Mouse (Mus musculus) lung, adult 18-20 months (tissue): Measurements from ENCODE around the gene Asic2.

ENCODE experiments used
- DNase-seq, 2 experiments: peaks; one replicate each; pipeline ENCODE4 v3.0.0; 2022; ENCODE audit warnings: mixed read lengths in 2 of 2

Gene Asic2

GRCm38 (mm10) chr11:81954398-81954797 lies 13.9 kb downstream of the Asic2 start:
- peak in 1 of 2 experiments; percentile 2 for DNase-seq

DNA sequence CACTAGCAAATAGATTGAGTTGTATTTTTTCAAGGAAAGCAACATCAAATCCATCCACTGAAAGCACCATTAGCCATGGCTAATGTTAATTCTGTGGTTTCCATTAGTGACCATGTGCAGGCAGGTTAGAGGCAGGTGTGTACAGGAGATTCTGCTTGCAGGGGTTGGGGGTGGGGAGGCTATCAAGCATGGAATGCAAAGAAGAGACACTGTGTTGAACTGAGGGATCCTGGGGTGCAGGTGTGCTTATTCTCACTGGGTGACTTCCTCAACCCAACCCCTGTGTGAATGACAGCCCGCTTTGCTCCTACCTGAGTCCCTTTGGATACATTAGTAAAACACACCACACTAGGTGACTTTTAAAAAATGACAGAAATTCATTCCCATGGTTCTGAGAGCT lies 20.2 kb downstream of the Asic2 start:
- no peak for DNase-seq

DNA sequence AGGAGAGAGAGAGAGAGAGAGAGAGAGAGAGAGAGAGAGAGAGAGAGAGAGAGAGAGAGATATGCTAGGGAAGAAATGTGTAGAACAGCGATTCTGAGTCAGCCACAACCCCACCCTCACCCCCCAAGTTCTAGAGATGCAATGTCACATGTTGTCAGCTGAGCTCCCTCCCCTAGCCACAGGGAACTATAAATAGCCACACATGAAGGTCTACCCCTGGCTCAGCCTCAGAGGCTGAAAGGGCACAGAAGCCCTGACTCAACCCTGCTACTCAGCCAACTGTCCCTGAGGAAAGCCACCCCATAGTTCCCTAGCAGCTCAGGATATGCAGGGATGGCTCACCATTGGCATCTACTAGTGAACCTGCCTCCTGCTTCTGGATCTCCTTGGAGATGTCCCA lies 26.1 kb downstream of the Asic2 start:
- no peak for DNase-seq

DNA sequence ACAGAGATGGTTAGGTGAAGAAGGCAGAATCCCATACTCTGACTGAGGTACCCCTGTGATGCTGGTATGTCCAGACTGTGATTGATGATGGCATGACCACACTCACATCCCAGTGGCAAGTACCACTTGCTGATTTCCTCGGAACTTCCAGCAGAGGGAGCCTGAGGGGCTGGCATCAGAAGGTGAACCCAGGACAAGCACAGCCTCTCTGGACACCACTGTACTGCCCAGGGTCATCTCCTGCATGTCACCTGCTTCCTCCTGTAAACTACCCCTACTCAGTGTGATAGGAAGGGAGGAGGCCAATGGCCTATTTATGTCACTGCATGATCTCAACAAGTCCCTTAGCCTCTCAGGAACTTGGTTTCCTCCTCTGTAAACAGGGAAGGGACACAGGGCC lies 27.3 kb downstream of the Asic2 start:
- peak in 1 of 2 experiments; percentile 7 for DNase-seq

- no peak for DNase-seq
Measured at GRCm38 (mm10) chr11:81937516-81937915, 30.7 kb downstream of the Asic2 start.

GRCm38 (mm10) chr11:81926393-81926792 lies 41.9 kb downstream of the Asic2 start:
- DNase-seq, result no peak

- no peak for DNase-seq
Measured at GRCm38 (mm10) chr11:81923626-81924025, 44.6 kb downstream of the Asic2 start.

DNA sequence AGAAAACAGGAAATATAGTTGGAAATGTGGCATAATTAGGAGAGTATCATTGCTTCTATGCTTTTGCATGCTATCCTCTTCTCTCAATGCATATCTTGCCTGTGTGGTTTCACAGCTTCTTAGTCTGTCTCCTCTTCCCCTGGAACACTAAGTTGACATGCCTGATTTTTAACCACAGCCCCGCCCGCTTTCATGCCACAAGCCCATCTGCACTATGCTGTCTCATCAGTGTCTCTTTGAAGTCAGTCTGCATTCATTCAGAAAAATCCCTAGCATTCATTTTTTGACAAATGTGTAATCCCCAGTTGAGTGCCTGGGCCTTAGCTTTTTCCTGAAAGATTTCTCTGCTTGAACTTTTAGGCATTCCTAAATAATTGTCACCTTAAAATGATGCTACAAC lies 45.2 kb downstream of the Asic2 start:
- no peak for DNase-seq

DNA sequence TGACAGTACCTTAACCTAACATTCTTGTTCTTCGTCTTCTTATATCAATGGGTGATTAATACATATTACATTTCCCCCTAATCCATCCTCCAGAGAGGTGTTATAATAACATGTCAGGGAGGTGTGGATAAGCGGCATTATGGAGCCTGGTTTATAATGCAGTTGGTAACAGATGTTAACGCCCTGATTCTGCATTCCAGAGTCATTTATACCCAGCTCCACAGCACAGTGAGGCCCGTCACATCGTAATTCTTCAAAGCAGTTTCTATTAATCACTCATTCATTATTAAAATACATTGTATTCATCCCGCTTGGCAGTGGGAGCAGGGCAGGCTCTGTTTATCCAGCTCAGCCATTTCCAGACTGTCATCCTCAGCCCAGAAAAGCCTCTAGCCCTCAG lies 52.8 kb downstream of the Asic2 start:
- no peak for DNase-seq

DNA sequence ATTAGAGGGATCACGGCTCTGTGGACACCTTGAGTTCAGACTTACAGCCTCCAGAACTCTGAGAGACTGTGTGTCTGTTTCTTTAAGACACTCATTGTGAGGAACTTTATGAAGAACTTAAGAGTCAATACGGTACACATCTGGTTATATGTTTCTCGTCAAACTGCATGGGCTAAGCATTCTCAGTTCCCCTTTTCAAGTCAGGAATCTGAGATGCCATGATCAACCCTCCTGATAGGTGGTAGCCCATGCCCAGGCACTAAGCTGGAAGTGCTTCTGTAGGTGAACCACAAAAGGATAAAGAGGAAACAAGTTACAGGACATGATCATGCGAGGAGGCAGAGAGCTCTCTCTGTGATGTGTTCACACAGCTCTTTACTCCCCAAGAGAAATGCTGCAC lies 55.2 kb downstream of the Asic2 start:
- DNase-seq, result no peak

DNA sequence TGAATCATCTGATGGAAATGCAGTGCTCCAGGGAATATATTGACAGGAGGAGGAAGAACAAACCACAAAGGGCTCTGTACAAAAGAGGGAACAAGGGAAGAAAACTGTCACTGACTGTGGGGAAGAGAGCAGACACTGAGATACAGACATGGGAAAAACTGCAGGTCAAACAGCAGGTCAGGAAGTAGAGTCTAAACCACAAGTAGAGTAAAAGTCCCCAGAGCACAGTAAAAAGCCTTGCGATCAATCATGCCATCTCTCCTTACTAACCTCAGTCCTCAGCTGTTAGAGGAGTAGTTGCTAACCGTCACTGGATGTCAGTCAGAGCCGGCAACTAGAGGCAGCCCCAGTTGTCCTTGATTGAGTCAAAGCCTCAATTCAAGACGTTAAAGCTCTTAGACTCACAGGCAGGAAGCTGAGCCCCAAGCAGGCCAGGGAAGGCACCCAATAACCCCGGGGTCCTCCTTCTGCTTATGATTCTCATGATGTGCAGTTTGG lies 58.8 kb downstream of the Asic2 start:
- no peak for DNase-seq

DNA sequence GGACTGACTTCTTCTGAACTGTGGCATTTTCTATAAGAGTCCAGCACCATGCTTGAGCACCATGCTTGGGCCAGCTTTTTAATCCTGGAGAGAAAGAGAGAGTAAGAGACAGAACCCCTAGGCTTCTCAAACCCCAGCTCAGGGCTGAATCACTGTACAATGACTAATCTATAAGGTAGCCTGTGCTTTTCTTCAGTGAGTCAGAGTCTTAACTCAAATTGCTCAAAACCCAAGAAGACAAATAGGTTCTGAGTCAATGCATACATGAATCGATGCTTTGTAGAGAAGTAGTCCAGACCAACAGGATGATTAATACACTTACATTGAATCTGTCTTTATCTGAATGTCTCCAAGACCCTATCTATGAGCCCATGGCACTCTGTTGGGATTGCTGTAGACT lies 59.5 kb downstream of the Asic2 start:
- DNase-seq, result no peak

DNA sequence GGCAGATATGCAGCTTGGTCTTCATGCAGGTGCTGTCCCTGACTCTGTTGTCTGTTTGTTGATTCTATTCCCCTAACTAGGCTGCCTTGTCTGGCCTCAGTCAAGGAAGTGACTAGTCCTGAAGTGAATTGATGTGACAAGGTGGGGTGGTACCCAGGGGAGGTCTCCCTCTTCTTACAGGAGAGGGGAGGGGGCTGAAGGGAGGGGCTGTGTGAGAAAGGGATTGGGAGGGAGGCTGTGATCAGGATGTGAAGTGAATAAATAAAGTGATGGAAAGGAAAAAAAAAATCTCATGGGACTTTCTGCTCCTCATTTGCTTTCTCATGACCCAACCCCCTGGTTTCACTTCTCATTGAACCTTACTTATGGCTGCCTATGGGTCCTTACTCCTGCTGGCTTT lies 65.9 kb downstream of the Asic2 start:
- no peak for DNase-seq

GRCm38 (mm10) chr11:81897547-81898354 lies 70.5 kb downstream of the Asic2 start:
- DNase-seq, result no peak

GRCm38 (mm10) chr11:81896511-81896910 lies 71.7 kb downstream of the Asic2 start:
- no peak for DNase-seq

DNA sequence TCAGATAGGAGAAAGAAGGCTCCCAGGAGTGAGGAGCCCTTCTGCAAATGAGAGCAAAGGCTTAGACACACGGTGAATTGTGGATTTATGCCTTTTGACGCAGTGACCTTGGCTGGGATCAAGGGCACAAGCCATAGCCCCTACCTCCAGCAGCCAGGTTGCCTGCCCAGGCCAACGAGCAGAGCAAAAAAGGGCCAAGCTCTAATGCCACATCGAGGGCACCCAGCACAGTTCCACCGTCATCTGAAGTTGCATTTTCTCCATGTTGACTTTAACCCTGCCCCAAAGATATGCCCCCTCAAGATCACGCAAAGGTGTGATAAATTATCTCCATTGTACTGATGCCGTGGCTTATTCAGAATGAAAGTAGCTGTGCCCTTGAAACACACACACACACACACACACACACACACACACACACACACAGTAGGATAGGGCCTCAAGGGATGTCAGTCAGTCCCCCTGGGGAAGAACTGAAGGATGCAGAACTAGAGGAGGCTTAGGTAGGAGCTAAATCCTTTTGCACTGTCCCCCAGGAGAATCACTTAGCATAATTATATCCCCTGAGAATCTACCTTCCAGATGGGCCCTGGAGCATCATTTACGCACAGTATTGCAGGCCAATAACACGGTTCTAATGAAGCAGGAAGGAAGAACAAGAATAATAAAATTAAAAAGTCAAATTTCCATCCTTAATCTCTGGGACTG lies 96.6 kb downstream of the Asic2 start:
- DNase-seq, result no peak

- no peak for DNase-seq
Measured at GRCm38 (mm10) chr11:81865661-81866382, 102.4 kb downstream of the Asic2 start.

DNA sequence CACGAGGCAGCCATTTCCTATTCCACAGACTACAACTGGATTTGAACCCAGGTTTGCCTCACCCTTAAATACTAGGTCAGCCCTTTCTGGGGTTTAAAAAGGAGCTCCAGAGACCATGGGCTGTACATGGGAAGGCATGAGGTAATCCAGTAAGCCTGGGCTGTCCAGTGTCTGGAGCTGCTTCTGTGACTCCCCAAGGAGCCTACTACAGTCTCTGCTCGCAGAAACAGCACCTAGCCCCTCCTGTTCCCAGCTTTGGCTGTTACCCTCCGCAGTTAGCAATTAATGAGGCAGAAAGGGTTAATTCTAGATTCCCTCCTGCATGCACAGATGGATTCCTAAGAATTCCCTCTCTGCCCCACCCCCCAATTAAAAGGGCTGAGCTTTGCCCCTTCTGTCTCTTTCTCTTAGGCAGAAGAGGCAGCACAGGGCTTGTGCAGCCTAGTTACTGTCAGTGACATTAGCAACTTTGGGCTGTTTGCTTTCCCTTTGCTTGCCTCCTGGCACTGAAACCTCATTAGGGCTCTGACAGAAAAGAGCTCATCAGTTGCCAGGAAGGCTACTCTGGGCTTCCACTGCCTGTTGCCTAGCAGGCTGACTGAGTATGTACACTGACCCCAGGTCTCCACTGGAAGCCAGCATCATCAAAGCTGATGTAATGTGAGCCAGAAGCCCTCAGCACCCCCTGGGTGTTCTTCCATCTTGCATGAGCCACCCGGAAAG lies 107.8 kb downstream of the Asic2 start, which contains the start of gene 5530401A14Rik:
Gene 5530401A14Rik (plus strand): TSS at position 424 of the 723 bp plus-strand sequence.
- no peak for DNase-seq

DNA sequence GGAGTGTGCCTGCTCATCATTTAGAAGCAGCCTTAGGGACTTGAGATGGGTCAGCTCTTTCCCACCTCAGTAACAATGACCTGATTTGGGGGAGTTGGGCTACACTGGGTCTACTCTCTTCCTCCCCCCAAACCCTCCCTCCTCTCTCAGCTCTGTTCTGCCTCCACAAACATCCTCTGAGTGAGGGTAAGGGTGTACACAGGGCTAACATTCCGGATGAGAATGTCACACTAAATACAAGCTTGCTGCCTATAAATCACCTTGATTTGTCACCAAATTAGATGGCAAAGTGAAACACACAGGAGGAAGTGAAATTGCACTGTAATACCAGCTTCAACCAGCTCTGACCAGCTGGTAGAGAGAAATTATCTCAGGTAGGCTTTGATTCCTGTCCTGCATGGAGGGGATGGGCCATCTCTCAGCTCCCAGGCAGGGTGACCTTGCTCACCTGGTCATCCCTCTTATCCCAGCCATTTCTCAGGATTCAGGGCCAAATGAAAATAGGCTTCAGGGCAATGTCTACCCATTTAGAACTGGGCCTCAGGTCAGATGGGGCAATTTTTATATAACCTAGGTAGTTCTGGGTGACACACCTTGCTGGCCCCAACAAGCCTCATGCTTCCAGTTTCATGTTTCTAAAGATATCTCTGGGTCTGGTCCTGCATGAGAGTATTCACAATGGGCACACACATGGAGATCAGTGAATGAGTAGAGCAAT lies 120.3 kb downstream of the Asic2 start:
- DNase-seq, result no peak

GRCm38 (mm10) chr11:81845686-81846036 lies 122.6 kb downstream of the Asic2 start:
- no peak for DNase-seq

DNA sequence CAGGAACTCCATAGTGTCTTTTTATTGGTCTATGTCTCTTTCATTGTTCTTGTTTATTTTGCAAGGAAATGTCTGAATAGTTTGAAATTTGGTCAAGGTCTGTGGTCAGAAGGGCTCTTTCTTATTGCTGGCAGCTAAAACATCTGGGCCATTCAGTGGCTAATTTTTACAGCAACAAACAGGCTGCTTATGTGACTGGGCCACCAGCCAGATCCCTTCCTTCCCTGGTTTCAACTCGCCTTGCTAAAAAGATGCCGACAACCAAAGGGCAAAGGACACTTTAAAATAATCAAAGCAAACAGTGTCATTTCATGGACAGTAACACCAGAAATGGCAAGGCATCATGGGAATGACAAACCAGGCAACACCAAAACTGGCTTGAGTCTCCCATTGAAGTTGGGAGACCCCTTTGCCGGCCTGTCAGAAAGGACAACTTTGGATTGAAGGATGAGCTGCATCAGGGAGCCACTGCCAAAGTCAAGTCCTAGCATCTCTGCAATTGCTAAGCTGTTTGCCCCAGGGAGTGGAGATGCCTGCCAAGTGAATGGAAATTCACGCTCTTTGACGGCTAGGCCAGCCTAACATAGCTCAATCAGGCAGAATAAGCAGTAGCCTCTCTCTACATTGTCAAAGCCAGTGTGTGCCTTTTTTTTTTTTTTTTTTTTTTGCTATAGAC lies 123.1 kb downstream of the Asic2 start:
- DNase-seq, result peak; percentile 2 to 8
